10 mouse cellular contexts compared by ENCODE assay signal in genomic region chr1:37448361-37449095, GRCm38 (mm10). TPM values are rescaled to one million over a fixed set of nuclear protein-coding genes. Genes with fewer than 3 reads are reported as not detected.
DNase-seq lines count a peak whose midpoint lies in the region; ATAC-seq lines count a peak whose summit lies in the region.
"Had no signal": no experiment of that assay in that cellular context is flagged by ENCODE, and none has a peak within 500 bp of the region (broad histone marks: within the 10 kb centered on the region; RNA-seq: fewer than 3 reads in every experiment).

No protein-coding gene starts in this region.

- no peak overlapping the region for H3K4me3 ChIP-seq in forebrain, embryonic 11.5 days (ENCODE audit: low read depth, low read length)
- H3K4me3 ChIP-seq in forebrain, embryonic 13.5 days: no peak overlapping the region
- no peak overlapping the region for H3K4me3 ChIP-seq in midbrain, embryonic 14.5 days (replicated peaks; ENCODE audit: low read depth, low read length)
- no peak overlapping the region for H3K4me3 ChIP-seq in midbrain, embryonic 13.5 days (replicated peaks)
- H3K4me3 ChIP-seq: heart, embryonic 15.5 days; myocyte had no signal

- no peaks in the 10 kb centered on the region for H3K4me1 ChIP-seq in forebrain, embryonic 11.5 days (replicated peaks; ENCODE audit: control insufficient read depth, insufficient read depth, low read length)
- no peaks in the 10 kb centered on the region for H3K4me1 ChIP-seq in forebrain, embryonic 13.5 days
- H3K4me1 ChIP-seq in midbrain, embryonic 14.5 days (ENCODE audit: control insufficient read depth, insufficient read depth, low read length): no peaks in the 10 kb centered on the region
- no peaks in the 10 kb centered on the region for H3K4me1 ChIP-seq in midbrain, embryonic 13.5 days (replicated peaks)
- H3K4me1 ChIP-seq: heart, embryonic 15.5 days had no signal

- no peak overlapping the region for H3K4me2 ChIP-seq in forebrain, embryonic 11.5 days (ENCODE audit: low read depth, low read length, severe bottlenecking)
- no peak overlapping the region for H3K4me2 ChIP-seq in forebrain, embryonic 13.5 days
- no peak overlapping the region for H3K4me2 ChIP-seq in midbrain, embryonic 14.5 days (ENCODE audit: low read length)
- H3K4me2 ChIP-seq in midbrain, embryonic 13.5 days (replicated peaks): no peak overlapping the region
- H3K4me2 ChIP-seq: heart, embryonic 15.5 days had no signal

- H3K27me3 ChIP-seq in forebrain, embryonic 11.5 days (ENCODE audit: control insufficient read depth, insufficient read depth, low read length): no peaks in the 10 kb centered on the region
- H3K27me3 ChIP-seq in forebrain, embryonic 13.5 days: no peaks in the 10 kb centered on the region
- H3K27me3 ChIP-seq in midbrain, embryonic 14.5 days (ENCODE audit: control insufficient read depth, insufficient read depth, low read length): no peaks in the 10 kb centered on the region
- H3K27me3 ChIP-seq in midbrain, embryonic 13.5 days: no peaks in the 10 kb centered on the region
- H3K27me3 ChIP-seq: heart, embryonic 15.5 days had no signal

- no peaks in the 10 kb centered on the region for H3K36me3 ChIP-seq in forebrain, embryonic 11.5 days (ENCODE audit: control insufficient read depth, insufficient read depth, low read length)
- peaks cover 2% of the 10 kb centered on the region for H3K36me3 ChIP-seq in forebrain, embryonic 13.5 days (ENCODE audit: poor library complexity, severe bottlenecking)
- H3K36me3 ChIP-seq in midbrain, embryonic 14.5 days (ENCODE audit: control insufficient read depth, insufficient read depth, low read length): peaks cover 25% of the 10 kb centered on the region
- peaks cover 11% of the 10 kb centered on the region for H3K36me3 ChIP-seq in midbrain, embryonic 13.5 days
- H3K36me3 ChIP-seq: heart, embryonic 15.5 days had no signal

- ATAC-seq in forebrain, embryonic 11.5 days (replicated peaks; ENCODE audit: low FRiP score): no peak
- ATAC-seq in forebrain, embryonic 13.5 days: no peak
- ATAC-seq in midbrain, embryonic 14.5 days (ENCODE audit: low FRiP score, low TSS enrichment): no peak
- ATAC-seq in midbrain, embryonic 13.5 days: no peak

- H3K9me3 ChIP-seq in forebrain, embryonic 11.5 days (ENCODE audit: control insufficient read depth, low read length): no peaks in the 10 kb centered on the region
- no peaks in the 10 kb centered on the region for H3K9me3 ChIP-seq in forebrain, embryonic 13.5 days (replicated peaks)
- H3K9me3 ChIP-seq in midbrain, embryonic 14.5 days (ENCODE audit: control insufficient read depth, low read length): no peaks in the 10 kb centered on the region
- no peaks in the 10 kb centered on the region for H3K9me3 ChIP-seq in midbrain, embryonic 13.5 days
- H3K9me3 ChIP-seq: heart, embryonic 15.5 days had no signal

- 79% methylated on average over 10 of the region's 10 CpGs for WGBS in forebrain, embryonic 11.5 days
- 79% methylated on average over 10 of the region's 10 CpGs for WGBS in forebrain, embryonic 13.5 days
- 77% methylated on average over 10 of the region's 10 CpGs for WGBS in midbrain, embryonic 14.5 days
- 79% methylated on average over 10 of the region's 10 CpGs for WGBS in midbrain, embryonic 13.5 days

- no peak overlapping the region for H3K27ac ChIP-seq in forebrain, embryonic 11.5 days (ENCODE audit: low read depth, low read length)
- no peak overlapping the region for H3K27ac ChIP-seq in forebrain, embryonic 13.5 days
- H3K27ac ChIP-seq in midbrain, embryonic 14.5 days (replicated peaks; ENCODE audit: low read depth, low read length): no peak overlapping the region
- no peak overlapping the region for H3K27ac ChIP-seq in midbrain, embryonic 13.5 days
- H3K27ac ChIP-seq: heart, embryonic 15.5 days had no signal

- no peak overlapping the region for H3K9ac ChIP-seq in forebrain, embryonic 11.5 days (ENCODE audit: low read length)
- H3K9ac ChIP-seq in forebrain, embryonic 13.5 days: no peak overlapping the region
- no peak overlapping the region for H3K9ac ChIP-seq in midbrain, embryonic 14.5 days (replicated peaks; ENCODE audit: low read length)
- H3K9ac ChIP-seq in midbrain, embryonic 13.5 days (replicated peaks): no peak overlapping the region
- H3K9ac ChIP-seq: heart, embryonic 15.5 days had no signal

- intact Hi-C loops in heart, postnatal 14 days (cut with DNase I): loop anchor here (2.0 to 10.0 kb wide), 2 partner anchors 188 to 416 kb away; partner anchors contain the start of gene Tsga10

- peak; percentile 58 for DNase-seq in forebrain, embryonic 11.5 days (ENCODE audit: low spot score)
- peak; percentile 72 for DNase-seq in midbrain, embryonic 14.5 days
- DNase-seq in brain, adult 2 months (ENCODE audit: low read depth, low spot score): peak; percentile 60
- peak; percentile 62 to 77 for DNase-seq in heart, postnatal 14 days
- DNase-seq in lung, postnatal 25 days (ENCODE audit: low spot score): peak; percentile 44
- peak; percentile 76 for DNase-seq in thymus, postnatal 25 days

RNA-seq across cellular contexts. Expression of gene Unc50, which starts 18.6 kb away (rescaled TPM):
- 115 and 131 TPM in 2 replicates for polyA plus RNA-seq in forebrain, embryonic 11.5 days (2014; fragmentation: Nextera tagmentation; extraction: Ambion mirVana)
- 120 and 131 TPM in 2 replicates for polyA plus RNA-seq in forebrain, embryonic 13.5 days (2015; fragmentation: Nextera tagmentation; extraction: Ambion mirVana)
- 130 and 137 TPM in 2 replicates for polyA plus RNA-seq in midbrain, embryonic 14.5 days (2014; fragmentation: Nextera tagmentation; extraction: Ambion mirVana)
- 127 and 131 TPM in 2 replicates for polyA plus RNA-seq in midbrain, embryonic 13.5 days (2015; fragmentation: Nextera tagmentation; extraction: Ambion mirVana)
- total RNA-seq in heart, postnatal 14 days (2021): 10 to 100 TPM; 32.6 to 33.7 TPM

RNA-seq across cellular contexts. Expression of gene Coa5, which starts 18.6 kb away (rescaled TPM):
- polyA plus RNA-seq in forebrain, embryonic 11.5 days (2014; fragmentation: Nextera tagmentation; extraction: Ambion mirVana): 58.1 and 59.0 TPM in 2 replicates
- polyA plus RNA-seq in forebrain, embryonic 13.5 days (2015; fragmentation: Nextera tagmentation; extraction: Ambion mirVana): 44.2 and 50.4 TPM in 2 replicates
- polyA plus RNA-seq in midbrain, embryonic 14.5 days (2014; fragmentation: Nextera tagmentation; extraction: Ambion mirVana): 59.4 and 73.9 TPM in 2 replicates
- polyA plus RNA-seq in midbrain, embryonic 13.5 days (2015; fragmentation: Nextera tagmentation; extraction: Ambion mirVana): 52.8 and 54.4 TPM in 2 replicates
- 10 to 100 TPM; 86.9 to 98.1 TPM for total RNA-seq in heart, postnatal 14 days (2021)
